ENCODE assay signal across 9 mouse cellular contexts in genomic region chr9:28197631-28198030, GRCm38 (mm10).
DNase-seq lines count a peak whose midpoint lies in the region; ATAC-seq and TF ChIP-seq lines count a peak whose summit lies in the region.
"Had no signal": no experiment of that assay in that cellular context is flagged by ENCODE, and none has a peak within 500 bp of the region (broad histone marks: within the 10 kb centered on the region; RNA-seq: fewer than 3 reads in every experiment).

No protein-coding gene starts in this region.

- no peak for TF ChIP-seq EP300 in liver, postnatal 0 days (IDR thresholded peaks at IDR 0.05; ENCODE audit: low read depth)

- peak; percentile 34 to 44 for DNase-seq in heart, postnatal 14 days
- peak; percentile 79 for DNase-seq in brain, embryonic 14.5 days (ENCODE audit: low read depth)
- peak; percentile 78 for DNase-seq in forebrain, embryonic 14.5 days (ENCODE audit: low spot score)
- no peak for DNase-seq in liver, postnatal 0 days
- DNase-seq in retina, embryonic 14.5 days (ENCODE audit: low spot score), result peak; percentile 70
- DNase-seq in thymus, postnatal 25 days, result no peak

- H3K4me2 ChIP-seq in heart, embryonic 11.5 days, result no peak overlapping the region
- H3K4me2 ChIP-seq in forebrain, embryonic 14.5 days (ENCODE audit: low read length), result no peak overlapping the region
- no peak overlapping the region for H3K4me2 ChIP-seq in kidney, embryonic 16.5 days (replicated peaks; ENCODE audit: low read depth, low read length)
- no peak overlapping the region for H3K4me2 ChIP-seq in liver, postnatal 0 days (ENCODE audit: low read depth, low read length)
- H3K4me2 ChIP-seq: limb, embryonic 12.5 days had no signal

- peak; percentile 78 for TF ChIP-seq CTCF in brain, embryonic 14.5 days (IDR thresholded peaks at IDR 0.05; ENCODE audit: borderline replicate concordance, extremely low read depth, insufficient read depth, insufficient read length)
- TF ChIP-seq CTCF in liver, postnatal 0 days (IDR thresholded peaks at IDR 0.05; ENCODE audit: low read depth), result peak; percentile 48

- no peak for ATAC-seq in heart, embryonic 11.5 days (replicated peaks; ENCODE audit: insufficient number of reproducible peaks, low FRiP score, low TSS enrichment)
- peak; percentile 80 for ATAC-seq in forebrain, embryonic 14.5 days
- peak; percentile 76 for ATAC-seq in kidney, embryonic 16.5 days (ENCODE audit: low FRiP score, low TSS enrichment)
- ATAC-seq in liver, postnatal 0 days, result no peak

- H3K36me3 ChIP-seq in heart, embryonic 11.5 days (ENCODE audit: control insufficient read depth, insufficient read depth, low read length), result no peaks in the 10 kb centered on the region
- no peaks in the 10 kb centered on the region for H3K36me3 ChIP-seq in forebrain, embryonic 14.5 days (ENCODE audit: control insufficient read depth, insufficient read depth, low read length)
- no peaks in the 10 kb centered on the region for H3K36me3 ChIP-seq in kidney, embryonic 16.5 days (ENCODE audit: insufficient read depth, low read length)
- no peaks in the 10 kb centered on the region for H3K36me3 ChIP-seq in liver, postnatal 0 days (replicated peaks; ENCODE audit: insufficient read depth, low read length)
- H3K36me3 ChIP-seq: limb, embryonic 12.5 days had no signal

- H3K9me3 ChIP-seq in heart, embryonic 11.5 days (replicated peaks; ENCODE audit: control insufficient read depth, low read length), result no peaks in the 10 kb centered on the region
- no peaks in the 10 kb centered on the region for H3K9me3 ChIP-seq in forebrain, embryonic 14.5 days (replicated peaks; ENCODE audit: control insufficient read depth, low read length)
- no peaks in the 10 kb centered on the region for H3K9me3 ChIP-seq in kidney, embryonic 16.5 days (ENCODE audit: low read length)
- H3K9me3 ChIP-seq in liver, postnatal 0 days (ENCODE audit: low read length), result no peaks in the 10 kb centered on the region
- H3K9me3 ChIP-seq: limb, embryonic 12.5 days had no signal

- H3K4me3 ChIP-seq in heart, embryonic 11.5 days (ENCODE audit: low read depth, low read length), result no peak overlapping the region
- no peak overlapping the region for H3K4me3 ChIP-seq in forebrain, embryonic 14.5 days (ENCODE audit: low read depth, low read length)
- no peak overlapping the region for H3K4me3 ChIP-seq in kidney, embryonic 16.5 days (ENCODE audit: low read length)
- H3K4me3 ChIP-seq in liver, postnatal 0 days (ENCODE audit: low read depth, low read length), result no peak overlapping the region
- H3K4me3 ChIP-seq: limb, embryonic 12.5 days had no signal

- WGBS in heart, embryonic 11.5 days (ENCODE audit: insufficient replicate concordance), result 37% methylated on average over 3 of the region's 3 CpGs
- 53% methylated on average over 3 of the region's 3 CpGs for WGBS in forebrain, embryonic 14.5 days
- whole genome bisulfite sequencing in kidney, embryonic 16.5 days, result 42% methylated on average over 3 of the region's 3 CpGs
- 40% methylated on average over 3 of the region's 3 CpGs for WGBS in liver, postnatal 0 days (ENCODE audit: insufficient replicate concordance)

- no peak overlapping the region for H3K27ac ChIP-seq in heart, embryonic 11.5 days (ENCODE audit: low read depth, low read length)
- no peak overlapping the region for H3K27ac ChIP-seq in forebrain, embryonic 14.5 days (ENCODE audit: low read depth, low read length)
- H3K27ac ChIP-seq in kidney, embryonic 16.5 days (ENCODE audit: low read length), result no peak overlapping the region
- H3K27ac ChIP-seq in liver, postnatal 0 days (ENCODE audit: low read depth), result no peak overlapping the region
- H3K27ac ChIP-seq: limb, embryonic 12.5 days had no signal

- no peak overlapping the region for H3K9ac ChIP-seq in heart, embryonic 11.5 days (ENCODE audit: low read depth, low read length)
- H3K9ac ChIP-seq in forebrain, embryonic 14.5 days (ENCODE audit: low read length), result no peak overlapping the region
- no peak overlapping the region for H3K9ac ChIP-seq in kidney, embryonic 16.5 days (replicated peaks; ENCODE audit: low read length)
- no peak overlapping the region for H3K9ac ChIP-seq in liver, postnatal 0 days (replicated peaks)
- H3K9ac ChIP-seq: limb, embryonic 12.5 days had no signal

- intact Hi-C loops in heart, postnatal 14 days (cut with DNase I), result loop anchor here (1.0 to 2.0 kb wide), 2 partner anchors 783 to 788 kb away; no protein-coding TSS in a partner anchor

- H3K27me3 ChIP-seq in heart, embryonic 11.5 days (ENCODE audit: control insufficient read depth, insufficient read depth, low read length), result no peaks in the 10 kb centered on the region
- no peaks in the 10 kb centered on the region for H3K27me3 ChIP-seq in forebrain, embryonic 14.5 days (replicated peaks; ENCODE audit: control insufficient read depth, insufficient read depth, low read length)
- H3K27me3 ChIP-seq in kidney, embryonic 16.5 days (ENCODE audit: insufficient read depth, low read length), result no peaks in the 10 kb centered on the region
- no peaks in the 10 kb centered on the region for H3K27me3 ChIP-seq in liver, postnatal 0 days (ENCODE audit: insufficient read depth, low read length)

- TF ChIP-seq POLR2A in brain, embryonic 14.5 days (IDR thresholded peaks at IDR 0.05; ENCODE audit: borderline replicate concordance, extremely low read depth, insufficient read depth, insufficient read length, poor library complexity, severe bottlenecking), result no peak

- no peaks in the 10 kb centered on the region for H3K4me1 ChIP-seq in heart, embryonic 11.5 days (ENCODE audit: control insufficient read depth, insufficient read depth, low read length)
- 0 out of 2 replicates have a peak, but pooled peaks cover 3% of the 10 kb centered on the region for H3K4me1 ChIP-seq in forebrain, embryonic 14.5 days (ENCODE audit: control insufficient read depth, insufficient read depth, low read length)
- no peaks in the 10 kb centered on the region for H3K4me1 ChIP-seq in kidney, embryonic 16.5 days (ENCODE audit: insufficient read depth, low read length)
- H3K4me1 ChIP-seq in liver, postnatal 0 days (ENCODE audit: insufficient read depth), result no peaks in the 10 kb centered on the region
- H3K4me1 ChIP-seq: limb, embryonic 12.5 days had no signal

Comparison
In these comparisons a context has a peak if more than half of its experiments do, and no peak if none do; other contexts are left out.
1. DNase-seq: peak in heart, postnatal 14 days (2 of 2), brain, embryonic 14.5 days (single experiment), forebrain, embryonic 14.5 days (single experiment) and retina, embryonic 14.5 days (single experiment); none in liver, postnatal 0 days (single experiment) and thymus, postnatal 25 days (single experiment).
2. ATAC-seq: peak in forebrain, embryonic 14.5 days (single experiment) and kidney, embryonic 16.5 days (single experiment); none in heart, embryonic 11.5 days (single experiment) and liver, postnatal 0 days (single experiment).